Mouse (Mus musculus): ENCODE data around the gene Taf5l.
"Not testable (repeated sequence)": the region's sequence is repeated elsewhere in the genome, so short reads cannot be mapped to it uniquely, and the experiment has no call there.

Gene Taf5l

GRCm38 (mm10) chr8:124014299-124014698 is 6.9 kb downstream of the Taf5l start:
- DNase-seq (ENCODE audit: low spot score) = not testable (repeated sequence)

GRCm38 (mm10) chr8:124011989-124012586 is 9.1 kb downstream of the Taf5l start:
- no peak for DNase-seq (ENCODE audit: low spot score)

GRCm38 (mm10) chr8:124011580-124011979 is 9.6 kb downstream of the Taf5l start:
- no peak for DNase-seq (ENCODE audit: low spot score)

GRCm38 (mm10) chr8:124007829-124008228 is 13.4 kb downstream of the Taf5l start:
- DNase-seq (ENCODE audit: low spot score) = no peak

- no peak for DNase-seq (ENCODE audit: low spot score)
These were observed 18.6 kb downstream of the Taf5l start for GRCm38 (mm10) chr8:124002546-124003108.

GRCm38 (mm10) chr8:123999568-123999967 is 21.6 kb downstream of the Taf5l start:
- DNase-seq (ENCODE audit: low spot score) = no peak

- DNase-seq (ENCODE audit: low spot score) = no peak
These were observed 27.2 kb downstream of the Taf5l start for GRCm38 (mm10) chr8:123993997-123994396.

GRCm38 (mm10) chr8:123993597-123993996 is 27.6 kb downstream of the Taf5l start:
- DNase-seq (ENCODE audit: low spot score) = no peak

GRCm38 (mm10) chr8:123992587-123992986 is 28.6 kb downstream of the Taf5l start:
- DNase-seq (ENCODE audit: low spot score) = no peak

- no peak for DNase-seq (ENCODE audit: low spot score)
These were observed 30.7 kb downstream of the Taf5l start for GRCm38 (mm10) chr8:123990277-123991049.

GRCm38 (mm10) chr8:123989128-123989527 is 32.1 kb downstream of the Taf5l start:
- DNase-seq (ENCODE audit: low spot score) = no peak

GRCm38 (mm10) chr8:123988605-123989038 is 32.6 kb downstream of the Taf5l start:
- DNase-seq (ENCODE audit: low spot score) = no peak

GRCm38 (mm10) chr8:123982826-123983400 is 38.3 kb downstream of the Taf5l start, which contains the start of gene Abcb10:
Abcb10 (minus strand) TSS chr8:123983122.
- DNase-seq (ENCODE audit: low spot score) = peak; percentile 89

- peak; percentile 59 for DNase-seq (ENCODE audit: low spot score)
These were observed 38.9 kb downstream of the Taf5l start for GRCm38 (mm10) chr8:123982291-123982793.

- peak; percentile 58 for DNase-seq (ENCODE audit: low spot score)
These were observed 39.5 kb downstream of the Taf5l start for GRCm38 (mm10) chr8:123981674-123982073.

- DNase-seq (ENCODE audit: low spot score) = no peak
These were observed 41.0 kb downstream of the Taf5l start for GRCm38 (mm10) chr8:123980239-123980638.

- no peak for DNase-seq (ENCODE audit: low spot score)
These were observed 42.3 kb downstream of the Taf5l start for GRCm38 (mm10) chr8:123978926-123979325.

- peak; percentile 57 for DNase-seq (ENCODE audit: low spot score)
These were observed 42.9 kb downstream of the Taf5l start for GRCm38 (mm10) chr8:123978166-123978838.

GRCm38 (mm10) chr8:123977499-123977898 is 43.7 kb downstream of the Taf5l start:
- no peak for DNase-seq (ENCODE audit: low spot score)

GRCm38 (mm10) chr8:123973495-123973894 is 47.7 kb downstream of the Taf5l start:
- DNase-seq (ENCODE audit: low spot score) = no peak

- DNase-seq (ENCODE audit: low spot score) = no peak
These were observed 54.3 kb downstream of the Taf5l start for GRCm38 (mm10) chr8:123966896-123967295.

GRCm38 (mm10) chr8:123961371-123961770 is 59.8 kb downstream of the Taf5l start:
- DNase-seq (ENCODE audit: low spot score) = no peak
